Mouse (Mus musculus) yolk sac, embryonic 10.5 days (tissue): Measurements from ENCODE around the gene Ptpn11.
"Not testable (repeated sequence)": the region's sequence is repeated elsewhere in the genome, so short reads cannot be mapped to it uniquely, and the experiment has no call there.

Source experiments
- DNase-seq: peaks from one replicate; pipeline ENCODE4 v3.0.0-alpha.2; 2017; ENCODE audit warnings: low spot score

The Ptpn11 gene

GRCm38 (mm10) chr5:121190836-121191583 lies at the start of gene Ptpn11:
Ptpn11 (minus strand) TSS chr5:121191397.
- peak; percentile 85 for DNase-seq

DNA sequence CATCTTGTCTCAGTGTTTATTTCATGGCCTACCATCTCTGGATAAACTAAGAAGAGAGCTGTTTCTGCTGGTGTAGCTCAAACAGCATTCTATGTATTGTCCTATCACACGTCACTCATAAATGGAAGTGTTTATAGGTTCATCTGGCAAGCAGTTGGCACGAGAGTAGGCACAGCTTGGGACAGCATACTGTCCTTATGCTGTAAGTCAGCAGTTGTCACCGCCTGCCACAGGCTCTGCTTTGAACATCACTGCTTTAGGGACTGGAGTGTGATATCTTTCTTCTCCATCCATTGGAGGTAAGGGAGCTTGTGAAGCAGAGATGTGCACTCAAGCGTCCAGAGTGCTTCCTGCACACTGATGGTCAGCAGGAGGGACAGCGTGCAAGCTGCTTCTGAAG lies 48.6 kb upstream of the Ptpn11 start:
- DNase-seq = no peak

GRCm38 (mm10) chr5:121238208-121238607 lies 47.0 kb upstream of the Ptpn11 start:
- DNase-seq = no peak

GRCm38 (mm10) chr5:121236171-121236570 lies 45.0 kb upstream of the Ptpn11 start:
- DNase-seq = no peak

DNA sequence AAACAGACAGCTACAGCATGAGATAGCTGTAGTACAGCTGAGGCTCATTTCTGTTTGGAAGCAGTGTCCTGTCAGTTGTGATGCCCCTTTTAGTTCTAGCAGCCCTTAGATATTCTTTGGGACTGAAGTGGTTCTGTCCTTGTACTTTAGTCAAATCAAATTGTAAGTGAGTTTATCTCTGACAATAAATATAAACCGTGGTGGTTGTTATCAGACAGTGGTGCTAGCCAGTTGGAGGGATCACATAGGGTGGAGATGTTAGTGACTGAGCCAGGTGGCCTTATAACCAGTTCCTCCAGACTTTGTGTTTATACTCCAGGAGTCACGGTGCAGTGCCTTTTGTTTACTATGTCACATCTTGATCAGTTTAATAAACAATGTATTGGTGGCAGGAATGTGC lies 42.5 kb upstream of the Ptpn11 start:
- DNase-seq = no peak

DNA sequence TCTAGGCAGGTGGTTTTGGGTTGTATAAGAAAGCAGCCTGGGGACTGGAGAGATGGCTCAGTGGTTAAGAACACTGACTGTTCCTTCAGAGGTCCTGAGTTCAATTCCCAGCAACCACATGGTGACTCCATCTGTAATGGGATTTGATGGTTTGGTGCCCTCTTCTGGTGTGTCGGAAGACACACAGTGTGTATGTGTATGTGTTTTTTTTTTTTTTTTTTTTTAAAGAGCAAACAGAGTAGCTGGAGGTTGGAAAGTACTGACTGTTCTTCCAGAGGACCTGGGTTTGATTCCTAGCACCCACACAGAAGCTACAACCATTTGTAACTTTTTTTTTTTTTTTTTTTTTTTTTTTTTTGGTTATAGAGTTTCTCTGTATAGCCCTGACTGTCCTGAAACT lies 41.6 kb upstream of the Ptpn11 start:
- DNase-seq = no peak

DNA sequence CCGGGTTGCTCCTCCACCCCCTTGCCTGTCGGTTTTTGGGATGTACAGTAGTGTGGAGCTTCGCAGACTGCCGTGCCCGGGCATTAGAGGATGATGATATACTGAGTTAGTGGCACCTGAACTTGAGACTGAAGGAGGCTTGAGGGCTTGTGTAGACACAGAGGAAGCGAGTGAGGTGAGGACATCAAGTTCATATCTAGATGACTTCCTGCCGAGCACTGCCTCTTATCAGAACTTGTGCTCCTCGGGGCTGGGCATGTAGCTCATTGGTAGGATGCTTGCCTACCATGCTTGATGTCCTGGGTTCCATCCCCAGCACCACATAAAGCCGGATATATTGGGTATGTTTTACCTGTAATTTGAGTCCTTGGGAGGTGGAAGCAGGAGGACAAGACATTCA lies 39.6 kb upstream of the Ptpn11 start:
- DNase-seq = no peak

DNA sequence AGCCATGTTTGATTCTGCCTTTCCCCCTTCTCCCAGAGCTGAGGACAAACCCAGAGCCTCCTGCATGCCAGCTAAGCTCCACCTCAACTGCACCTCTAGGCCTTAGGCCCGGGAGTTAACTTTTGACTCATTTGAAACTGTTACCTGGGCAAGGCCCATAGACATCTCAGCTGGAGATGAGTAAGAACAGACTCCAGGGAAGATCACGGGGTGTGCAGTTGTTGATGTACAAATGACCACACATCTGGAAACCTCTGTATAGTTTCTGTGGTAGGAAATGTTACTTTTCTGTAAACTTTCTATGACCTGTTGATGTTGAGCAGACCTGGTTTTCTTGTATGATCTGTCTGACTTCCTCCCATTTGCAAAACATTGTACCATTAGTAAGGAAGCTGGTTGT lies 38.0 kb upstream of the Ptpn11 start:
- DNase-seq = no peak

DNA sequence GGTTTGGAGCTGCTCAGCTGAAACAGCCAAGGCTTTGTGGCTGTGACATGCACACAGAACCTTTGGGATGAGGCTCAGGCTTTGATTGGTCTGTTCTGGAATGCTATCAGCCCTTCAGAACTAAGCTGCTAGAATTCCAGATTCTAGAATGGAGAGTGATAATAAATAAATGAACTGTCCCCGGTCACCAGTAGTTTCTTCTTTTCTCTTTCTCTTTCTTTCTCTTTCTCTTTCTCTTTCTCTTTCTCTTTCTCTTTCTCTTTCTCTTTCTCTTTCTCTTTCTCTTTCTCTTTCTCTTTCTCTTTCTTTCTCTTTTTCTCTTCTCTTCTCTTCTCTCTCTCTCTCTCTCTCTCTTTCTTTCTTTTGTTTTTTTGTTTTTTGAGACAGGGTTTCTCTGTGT lies 36.1 kb upstream of the Ptpn11 start:
- DNase-seq = not testable (repeated sequence)

DNA sequence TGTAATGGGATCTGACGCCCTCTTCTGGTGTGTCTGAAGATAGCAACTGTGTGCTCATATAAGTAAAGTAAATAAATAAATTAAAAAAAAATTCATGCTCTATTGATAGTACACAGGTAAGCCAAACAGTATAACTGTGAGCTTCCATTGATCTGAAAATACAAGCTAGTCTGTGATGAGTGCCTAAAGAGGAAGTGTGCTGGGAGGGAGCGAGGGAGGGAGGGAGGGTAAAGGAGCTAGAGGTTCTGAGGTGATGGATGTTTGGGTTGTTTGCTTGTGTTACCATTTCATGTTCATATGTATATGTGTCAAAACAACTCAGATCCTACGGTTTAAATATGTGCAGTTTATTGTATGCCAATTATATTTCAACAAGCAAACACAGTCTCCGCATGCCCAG lies 35.6 kb upstream of the Ptpn11 start:
- no peak for DNase-seq

- DNase-seq = no peak
These were observed 35.2 kb upstream of the Ptpn11 start for GRCm38 (mm10) chr5:121226406-121226805.

- no peak for DNase-seq
These were observed 34.7 kb upstream of the Ptpn11 start for GRCm38 (mm10) chr5:121225854-121226253.

DNA sequence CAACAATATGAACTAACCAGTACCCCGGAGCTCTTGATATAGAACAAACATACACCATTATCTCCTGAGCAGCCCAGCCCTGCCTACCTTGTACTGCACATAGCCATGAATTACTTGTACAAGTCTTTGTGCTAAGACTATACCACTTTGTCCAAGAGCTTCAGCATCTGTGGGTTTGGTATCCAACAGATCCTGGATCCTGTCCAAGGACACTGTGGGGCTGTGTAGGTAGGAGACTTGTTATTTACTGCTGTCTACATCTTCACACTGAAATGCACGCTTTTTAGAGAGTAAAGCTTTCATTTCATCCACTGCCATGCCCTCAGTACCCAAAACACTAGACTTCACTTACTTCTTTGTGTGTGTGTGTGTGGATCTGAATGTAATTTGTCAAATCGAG lies 33.7 kb upstream of the Ptpn11 start:
- DNase-seq = no peak

GRCm38 (mm10) chr5:121224020-121224419 lies 32.8 kb upstream of the Ptpn11 start:
- not testable (repeated sequence) for DNase-seq

GRCm38 (mm10) chr5:121221328-121221850 lies 30.2 kb upstream of the Ptpn11 start:
- DNase-seq = no peak

GRCm38 (mm10) chr5:121220732-121221301 lies 29.6 kb upstream of the Ptpn11 start:
- peak; percentile 39 for DNase-seq

- DNase-seq = peak; percentile 95
These were observed 29.0 kb upstream of the Ptpn11 start, which contains the start of gene Hectd4 for GRCm38 (mm10) chr5:121219980-121220731. Hectd4 (plus strand) TSS chr5:121220219.

GRCm38 (mm10) chr5:121219190-121219589 lies 28.0 kb upstream of the Ptpn11 start:
- no peak for DNase-seq

GRCm38 (mm10) chr5:121217313-121217634 lies 26.1 kb upstream of the Ptpn11 start:
- DNase-seq = no peak

DNA sequence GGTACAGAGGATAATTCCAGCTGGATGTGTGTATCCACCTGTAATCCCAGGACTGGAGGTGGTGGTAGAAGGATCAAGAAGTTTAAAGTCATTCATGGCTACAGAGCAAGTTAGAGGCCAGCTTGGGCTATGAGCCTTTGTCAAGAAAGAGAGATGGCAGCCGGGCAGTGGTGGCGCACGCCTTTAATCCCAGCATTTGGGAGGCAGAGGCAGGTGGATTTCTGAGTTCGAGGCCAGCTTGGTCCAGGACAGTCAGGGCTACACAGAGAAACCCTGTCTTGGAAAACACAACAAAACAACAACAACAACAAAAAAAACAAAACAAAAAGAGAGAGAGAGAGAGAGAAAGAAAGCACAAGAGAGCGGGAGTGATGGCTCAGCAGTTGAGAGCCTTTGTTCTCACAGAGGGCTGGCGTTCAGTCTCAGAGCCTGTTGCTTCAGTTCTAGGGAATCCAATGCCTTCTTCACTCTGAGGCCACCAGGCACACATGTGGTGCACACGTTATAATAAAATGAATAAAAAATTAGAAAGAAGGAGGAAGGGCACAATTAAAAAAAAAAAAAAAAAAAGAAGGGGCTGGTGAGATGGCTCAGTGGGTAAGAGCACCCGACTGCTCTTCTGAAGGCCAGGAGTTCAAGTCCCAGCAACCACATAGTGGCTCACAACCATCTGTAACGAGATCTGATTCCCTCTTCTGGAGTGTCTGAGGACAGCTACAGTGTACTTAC lies 25.6 kb upstream of the Ptpn11 start:
- DNase-seq = not testable (repeated sequence)

DNA sequence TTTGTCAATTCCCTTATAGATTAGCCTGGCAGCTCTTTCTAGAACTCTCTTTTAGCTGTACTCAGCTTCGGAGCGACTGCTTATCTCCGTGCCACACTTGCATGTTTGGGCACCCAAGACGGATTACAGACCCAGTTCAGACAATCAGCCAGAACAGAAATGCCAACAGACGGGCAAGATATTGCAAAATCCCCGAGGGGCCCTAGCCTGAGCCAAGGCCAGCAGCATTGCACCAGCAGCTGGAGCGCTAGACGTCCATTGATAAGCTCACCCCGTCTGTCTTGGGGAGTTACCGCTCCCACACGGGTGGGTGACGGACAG lies 24.9 kb upstream of the Ptpn11 start:
- no peak for DNase-seq

GRCm38 (mm10) chr5:121215380-121216125 lies 24.4 kb upstream of the Ptpn11 start:
- no peak for DNase-seq
